Mouse (Mus musculus) gastrocnemius, postnatal 36 days (tissue): ENCODE results near the gene Igdcc3. TPM values are rescaled to one million over a fixed set of nuclear protein-coding genes. Genes with fewer than 3 reads are reported as not detected.

Source experiments
- DNase-seq, 2 experiments: peaks; one replicate each; pipeline ENCODE4 v3.0.0; 2022
- intact Hi-C: fragments of 180-260 bp; cut with DNase I; formaldehyde crosslinking; loops from one replicate; pipeline ENCODE4 v1.15.1; 2025
- total RNA-seq, 2 experiments: library from RNA; stranded (reverse); gene quantifications; 2 replicates each; pipeline ENCODE4 v1.2.3; 2021

Gene Igdcc3
- total RNA-seq, 2 experiments from 2014 or later, result 0.10 to 0.26 TPM

- DNase-seq, result peak; percentile 64 to 65
- intact Hi-C loops, result loop anchor here (1.0 to 2.0 kb wide), 2 partner anchors 27 to 55 kb away; no protein-coding TSS in a partner anchor
These were observed 7.2 kb upstream of the Igdcc3 start for GRCm38 (mm10) chr9:65133739-65134138.

- intact Hi-C loops, result loop anchor here (2.0 to 5.0 kb wide), 2 partner anchors 26 to 147 kb away; no protein-coding TSS in a partner anchor
- DNase-seq, result no peak
These were observed 5.9 kb upstream of the Igdcc3 start for GRCm38 (mm10) chr9:65135126-65135525.

GRCm38 (mm10) chr9:65140491-65140890, 498 bp upstream of the Igdcc3 start:
- intact Hi-C loops, result no loop called here
- no peak for DNase-seq

GRCm38 (mm10) chr9:65141306-65141975, 452 bp downstream of the Igdcc3 start:
- peak; percentile 23 to 47 for DNase-seq
- intact Hi-C loops, result no loop called here

GRCm38 (mm10) chr9:65141976-65142318, 958 bp downstream of the Igdcc3 start:
- no peak for DNase-seq
- intact Hi-C loops, result no loop called here

GRCm38 (mm10) chr9:65142399-65142798, 1.4 kb downstream of the Igdcc3 start:
- intact Hi-C loops, result no loop called here
- no peak for DNase-seq

GRCm38 (mm10) chr9:65146001-65146400, 5.0 kb downstream of the Igdcc3 start:
- DNase-seq, result no peak
- intact Hi-C loops, result no loop called here

GRCm38 (mm10) chr9:65148507-65148906, 7.5 kb downstream of the Igdcc3 start:
- DNase-seq, result no peak
- intact Hi-C loops, result no loop called here

GRCm38 (mm10) chr9:65152711-65153330, 11.8 kb downstream of the Igdcc3 start:
- DNase-seq, result no peak

GRCm38 (mm10) chr9:65153331-65153711, 12.3 kb downstream of the Igdcc3 start:
- intact Hi-C loops, result no loop called here
- no peak for DNase-seq

More at GRCm38 (mm10) chr9:65152711-65153330, 11.8 kb downstream of the Igdcc3 start:
- intact Hi-C loops, result no loop called here

GRCm38 (mm10) chr9:65154692-65155455, 13.9 kb downstream of the Igdcc3 start:
- DNase-seq, result no peak
- intact Hi-C loops, result no loop called here

GRCm38 (mm10) chr9:65156604-65157003, 15.6 kb downstream of the Igdcc3 start:
- DNase-seq, result no peak
- intact Hi-C loops, result no loop called here

GRCm38 (mm10) chr9:65157631-65158030, 16.6 kb downstream of the Igdcc3 start:
- intact Hi-C loops, result no loop called here

GRCm38 (mm10) chr9:65161188-65161587, 20.2 kb downstream of the Igdcc3 start:
- DNase-seq, result no peak
- intact Hi-C loops, result loop anchor here (2.0 kb wide), 1 partner anchor 26 kb away; no protein-coding TSS in a partner anchor

More at GRCm38 (mm10) chr9:65157631-65158030, 16.6 kb downstream of the Igdcc3 start:
- DNase-seq, result no peak

- no peak for DNase-seq
- intact Hi-C loops, result loop anchor here (2.0 kb wide), 1 partner anchor 27 kb away; no protein-coding TSS in a partner anchor
These were observed 20.9 kb downstream of the Igdcc3 start for GRCm38 (mm10) chr9:65161881-65162280.

- intact Hi-C loops, result no loop called here
- DNase-seq, result no peak
These were observed 22.0 kb downstream of the Igdcc3 start for GRCm38 (mm10) chr9:65162711-65163639.

- no peak for DNase-seq
- intact Hi-C loops, result no loop called here
These were observed 23.9 kb downstream of the Igdcc3 start for GRCm38 (mm10) chr9:65164870-65165269.

- intact Hi-C loops, result no loop called here
- DNase-seq, result no peak
These were observed 25.4 kb downstream of the Igdcc3 start for GRCm38 (mm10) chr9:65166386-65166785.

- DNase-seq, result no peak
- intact Hi-C loops, result no loop called here
These were observed 27.5 kb downstream of the Igdcc3 start for GRCm38 (mm10) chr9:65168534-65168933.

- no peak for DNase-seq
- intact Hi-C loops, result no loop called here
These were observed 28.0 kb downstream of the Igdcc3 start for GRCm38 (mm10) chr9:65168952-65169351.
